Mouse (Mus musculus): ENCODE data around the gene Cdkn2aipnl. TPM values are rescaled to one million over a fixed set of nuclear protein-coding genes. Genes with fewer than 3 reads are reported as not detected.

Cdkn2aipnl gene
- polyA plus RNA-seq, 1 experiment from 2014 or later, result 33.3 TPM

DNA sequence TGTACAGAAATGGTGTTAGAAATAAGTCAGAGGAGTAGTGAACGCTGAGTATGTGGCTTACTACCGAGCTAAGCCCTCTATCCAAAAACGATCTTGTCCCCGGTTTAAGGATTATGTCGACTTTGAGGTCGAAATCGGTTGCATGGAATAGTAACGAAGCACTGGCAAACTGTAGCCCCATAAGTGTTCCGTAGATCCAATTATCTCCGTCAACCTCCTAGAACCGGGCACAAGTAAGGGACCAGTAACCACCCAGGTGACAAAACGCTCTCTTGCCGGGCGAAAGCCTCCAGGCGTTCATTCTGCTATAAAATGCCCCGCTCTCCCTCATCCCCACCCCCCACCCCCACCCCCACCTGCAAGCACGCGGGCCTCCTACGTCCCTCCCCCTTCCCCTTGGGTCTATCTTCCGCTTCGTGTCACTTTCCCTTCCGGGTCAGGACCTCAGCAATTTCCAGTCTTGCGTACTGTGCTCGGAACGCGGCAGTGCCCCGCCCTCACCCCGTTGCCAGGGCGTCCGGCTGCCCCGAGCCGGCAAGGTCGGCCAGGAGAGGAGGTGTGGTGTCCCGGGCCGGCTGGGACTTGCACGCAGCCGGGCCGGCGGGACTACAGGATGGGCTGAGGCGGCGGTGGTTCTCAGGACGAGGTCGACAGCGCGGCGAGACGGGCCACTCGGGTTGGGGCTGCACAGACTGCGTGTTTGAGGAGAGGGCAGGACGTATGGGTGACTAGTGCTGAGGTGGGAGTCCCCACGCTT lies 36.5 kb downstream of the Cdkn2aipnl start, which contains the start of gene Cdkl3:
TSS of gene Cdkl3 (plus strand) at position 450 of the 757 bp plus-strand sequence.
- Histone ChIP-seq H3K36me3 (replicated peaks; ENCODE audit: insufficient read depth, low read length) (no peaks in the 10 kb centered on the region), H3K4me1 (ENCODE audit: insufficient read depth) (peaks cover 23% of the 10 kb centered on the region), H3K4me3 (ENCODE audit: low read depth, low read length) (peak within 1 kb of the TSS; percentile 70), H3K27me3 (ENCODE audit: insufficient read depth, low read length) (no peaks in the 10 kb centered on the region), H3K4me2 (ENCODE audit: low read depth, low read length) (peak within 1 kb of the TSS; percentile 91), H3K27ac (ENCODE audit: low read depth) (peak within 1 kb of the TSS; percentile 92), H3K9ac (replicated peaks) (peak within 1 kb of the TSS; percentile 76), H3K9me3 (ENCODE audit: low read length) (no peaks in the 10 kb centered on the region)
- peak; percentile 84 for ATAC-seq
- TF ChIP-seq CTCF (IDR thresholded peaks at IDR 0.05; ENCODE audit: low read depth) (no peak), EP300 (IDR thresholded peaks at IDR 0.05; ENCODE audit: low read depth) (peak; percentile 55; the same call in 1 of the 2 replicates)
- under 1% methylated on average over 51 of the region's 51 CpGs for WGBS (ENCODE audit: insufficient replicate concordance)
- peak; percentile 94 for DNase-seq

DNA sequence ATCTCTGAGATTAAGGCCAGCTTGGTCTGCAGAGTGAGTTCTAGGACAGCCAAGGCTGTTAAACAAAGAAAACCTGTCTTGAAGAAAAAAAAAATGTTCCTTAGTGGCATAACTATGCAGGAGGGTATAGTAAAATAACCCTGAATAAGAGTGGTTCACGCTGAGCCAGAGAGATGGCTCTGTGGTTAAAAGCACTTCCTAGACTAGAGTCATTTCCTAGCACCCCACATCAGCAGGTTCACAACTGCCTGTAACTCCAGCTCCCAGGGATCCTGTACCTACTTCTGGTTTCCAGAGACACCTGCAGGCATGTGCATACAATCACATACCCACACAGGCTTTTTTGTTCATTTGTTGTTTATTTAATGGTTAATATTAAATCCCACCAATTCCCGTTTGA lies 38.1 kb downstream of the Cdkn2aipnl start:
- H3K4me2 ChIP-seq (ENCODE audit: low read depth, low read length), result no peak overlapping the region; the same call in 1 of the 2 replicates
- no peaks in the 10 kb centered on the region for H3K9me3 ChIP-seq (ENCODE audit: low read length)
- H3K36me3 ChIP-seq (replicated peaks; ENCODE audit: insufficient read depth, low read length), result no peaks in the 10 kb centered on the region
- DNase-seq (no peak), ATAC-seq (no peak)
- TF ChIP-seq CTCF (IDR thresholded peaks at IDR 0.05; ENCODE audit: low read depth), result peak; percentile 25; the same call in 1 of the 2 replicates
- TF ChIP-seq EP300 (IDR thresholded peaks at IDR 0.05; ENCODE audit: low read depth), result no peak
- H3K4me3 ChIP-seq (ENCODE audit: low read depth, low read length), result no peak overlapping the region
- H3K27me3 ChIP-seq (ENCODE audit: insufficient read depth, low read length), result no peaks in the 10 kb centered on the region
- WGBS (ENCODE audit: insufficient replicate concordance), result 33% methylated on average over 2 of the region's 2 CpGs
- no peak overlapping the region for H3K27ac ChIP-seq (ENCODE audit: low read depth)
- peaks cover 21% of the 10 kb centered on the region for H3K4me1 ChIP-seq (ENCODE audit: insufficient read depth)
- H3K9ac ChIP-seq (replicated peaks), result no peak overlapping the region

DNA sequence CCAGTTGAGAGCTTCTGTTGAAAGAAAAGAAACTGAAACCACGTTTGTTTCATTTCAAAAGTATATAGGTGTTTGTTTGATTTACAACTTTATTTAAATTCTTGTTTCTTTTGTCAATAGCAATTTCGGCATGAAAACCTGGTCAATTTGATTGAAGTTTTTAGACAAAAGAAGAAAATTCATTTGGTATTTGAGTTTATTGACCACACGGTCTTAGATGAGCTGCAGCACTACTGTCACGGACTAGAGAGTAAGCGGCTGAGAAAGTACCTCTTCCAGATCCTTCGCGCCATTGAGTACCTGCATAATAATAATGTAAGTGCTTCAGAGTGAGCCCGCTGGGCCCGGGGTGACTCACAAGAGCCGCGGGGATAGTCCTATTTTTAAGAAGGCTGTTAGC lies 43.5 kb downstream of the Cdkn2aipnl start:
- DNase-seq, result no peak
- no peak for ATAC-seq
- WGBS (ENCODE audit: insufficient replicate concordance), result 83% methylated on average over 11 of the region's 11 CpGs

DNA sequence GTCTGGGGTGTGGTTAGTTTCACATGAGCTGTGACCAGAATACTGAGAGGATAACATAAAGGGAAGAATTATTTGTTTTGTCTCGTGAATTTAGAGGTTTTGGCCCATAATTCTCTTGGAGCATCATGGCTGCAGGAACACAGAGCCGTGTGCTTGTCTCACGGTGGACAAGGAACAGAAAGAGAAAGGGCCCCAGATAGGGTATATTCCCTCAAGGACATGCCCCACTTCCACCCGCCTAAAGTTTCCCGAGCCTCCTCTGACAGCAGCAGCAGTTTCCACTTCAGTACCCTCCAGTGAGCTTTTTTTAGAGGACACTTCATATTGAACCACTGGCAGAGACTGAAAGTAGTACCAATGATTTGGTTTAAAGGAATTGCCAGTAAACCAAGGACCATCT lies 44.1 kb downstream of the Cdkn2aipnl start:
- H3K36me3 ChIP-seq (replicated peaks; ENCODE audit: insufficient read depth, low read length), result no peaks in the 10 kb centered on the region
- ATAC-seq (no peak), DNase-seq (no peak)
- no peak overlapping the region for H3K4me2 ChIP-seq (ENCODE audit: low read depth, low read length)
- TF ChIP-seq CTCF (IDR thresholded peaks at IDR 0.05; ENCODE audit: low read depth), result no peak
- TF ChIP-seq EP300 (IDR thresholded peaks at IDR 0.05; ENCODE audit: low read depth), result no peak
- H3K4me1 ChIP-seq (ENCODE audit: insufficient read depth), result no peaks in the 10 kb centered on the region
- no peaks in the 10 kb centered on the region for H3K9me3 ChIP-seq (ENCODE audit: low read length)
- no peak overlapping the region for H3K27ac ChIP-seq (ENCODE audit: low read depth)
- H3K27me3 ChIP-seq (ENCODE audit: insufficient read depth, low read length), result no peaks in the 10 kb centered on the region
- no peak overlapping the region for H3K9ac ChIP-seq (replicated peaks)
- H3K4me3 ChIP-seq (ENCODE audit: low read depth, low read length), result no peak overlapping the region
- WGBS (ENCODE audit: insufficient replicate concordance), result 72% methylated on average over 5 of the region's 5 CpGs

More for the DNA sequence above, 43.5 kb downstream of the Cdkn2aipnl start:
- H3K4me3 ChIP-seq (ENCODE audit: low read depth, low read length), result no peak overlapping the region
- H3K27ac ChIP-seq (ENCODE audit: low read depth), result no peak overlapping the region
- no peaks in the 10 kb centered on the region for H3K27me3 ChIP-seq (ENCODE audit: insufficient read depth, low read length)
- H3K4me1 ChIP-seq (ENCODE audit: insufficient read depth), result no peaks in the 10 kb centered on the region
- no peak overlapping the region for H3K4me2 ChIP-seq (ENCODE audit: low read depth, low read length)
- no peak overlapping the region for H3K9ac ChIP-seq (replicated peaks)
- H3K9me3 ChIP-seq (ENCODE audit: low read length), result no peaks in the 10 kb centered on the region
- no peaks in the 10 kb centered on the region for H3K36me3 ChIP-seq (replicated peaks; ENCODE audit: insufficient read depth, low read length)
- TF ChIP-seq EP300 (IDR thresholded peaks at IDR 0.05; ENCODE audit: low read depth) (no peak), CTCF (IDR thresholded peaks at IDR 0.05; ENCODE audit: low read depth) (no peak)

DNA sequence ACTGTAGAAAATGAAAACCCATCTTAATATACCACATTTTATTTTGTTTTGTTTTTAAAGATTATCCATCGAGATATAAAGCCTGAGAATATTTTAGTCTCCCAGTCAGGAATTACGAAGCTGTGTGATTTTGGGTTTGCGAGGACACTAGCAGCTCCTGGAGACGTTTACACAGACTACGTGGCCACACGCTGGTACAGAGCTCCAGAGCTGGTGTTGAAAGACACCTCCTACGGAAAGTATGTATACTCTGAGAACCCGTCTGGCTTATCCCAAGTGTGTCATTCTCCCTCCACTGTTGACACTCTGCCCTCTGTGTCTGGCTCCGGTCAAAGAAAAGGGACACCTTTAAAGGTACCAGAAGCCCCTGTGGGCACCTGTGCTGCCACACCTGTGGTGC lies 50.8 kb downstream of the Cdkn2aipnl start:
- Histone ChIP-seq H3K9ac (replicated peaks) (no peak overlapping the region), H3K4me2 (ENCODE audit: low read depth, low read length) (no peak overlapping the region), H3K4me1 (ENCODE audit: insufficient read depth) (no peaks in the 10 kb centered on the region), H3K9me3 (ENCODE audit: low read length) (no peaks in the 10 kb centered on the region), H3K27ac (ENCODE audit: low read depth) (no peak overlapping the region), H3K4me3 (ENCODE audit: low read depth, low read length) (no peak overlapping the region), H3K27me3 (ENCODE audit: insufficient read depth, low read length) (no peaks in the 10 kb centered on the region), H3K36me3 (replicated peaks; ENCODE audit: insufficient read depth, low read length) (no peaks in the 10 kb centered on the region)
- no peak for TF ChIP-seq CTCF (IDR thresholded peaks at IDR 0.05; ENCODE audit: low read depth)
- no peak for TF ChIP-seq EP300 (IDR thresholded peaks at IDR 0.05; ENCODE audit: low read depth)
- WGBS (ENCODE audit: insufficient replicate concordance), result 77% methylated on average over 9 of the region's 9 CpGs
- ATAC-seq, result no peak
- DNase-seq, result no peak

Other genes with a start within 250 kb of the Cdkn2aipnl start
- 14.1 and 15.0 TPM in 2 replicates for gene Sec24a, start 204.0 kb upstream of the Cdkn2aipnl start, polyA plus RNA-seq (2015; fragmentation: Nextera tagmentation; extraction: Ambion mirVana)
- gene Sar1b, start 204.0 kb upstream of the Cdkn2aipnl start, polyA plus RNA-seq (2015; fragmentation: Nextera tagmentation; extraction: Ambion mirVana), result 204 TPM in 2 replicates
- 0.86 and 1.0 TPM in 2 replicates for gene Jade2, start 110.0 kb upstream of the Cdkn2aipnl start, polyA plus RNA-seq (2015; fragmentation: Nextera tagmentation; extraction: Ambion mirVana)
- 127 and 148 TPM in 2 replicates for gene Ube2b, start 33.1 kb downstream of the Cdkn2aipnl start, polyA plus RNA-seq (2015; fragmentation: Nextera tagmentation; extraction: Ambion mirVana)
- gene Cdkl3, start 36.6 kb downstream of the Cdkn2aipnl start, polyA plus RNA-seq (2015; fragmentation: Nextera tagmentation; extraction: Ambion mirVana), result 1.6 and 1.7 TPM in 2 replicates
- gene Ppp2ca, start 131.0 kb downstream of the Cdkn2aipnl start, polyA plus RNA-seq (2015; fragmentation: Nextera tagmentation; extraction: Ambion mirVana), result 23.2 and 24.3 TPM in 2 replicates
- gene Olfr1373, start 177.9 kb downstream of the Cdkn2aipnl start, polyA plus RNA-seq (2015; fragmentation: Nextera tagmentation; extraction: Ambion mirVana), result not detected in 2 replicates
- not detected in 2 replicates for gene Olfr1371, start 246.3 kb downstream of the Cdkn2aipnl start, polyA plus RNA-seq (2015; fragmentation: Nextera tagmentation; extraction: Ambion mirVana)